Mouse (Mus musculus): Measurements from ENCODE around the gene Tiam2. TPM values are rescaled to one million over a fixed set of nuclear protein-coding genes. Genes with fewer than 3 reads are reported as not detected.

Gene Tiam2
- polyA plus RNA-seq, 1 experiment from 2014 or later: 3.2 TPM

GRCm38 (mm10) chr17:3457914-3458681 lies 131.7 kb downstream of the Tiam2 start:
- Histone ChIP-seq H3K4me1 (ENCODE audit: control insufficient read depth, insufficient read depth, low read length) (no peaks in the 10 kb centered on the region), H3K27me3 (ENCODE audit: control insufficient read depth, insufficient read depth, low read length) (no peaks in the 10 kb centered on the region), H3K4me3 (ENCODE audit: low read depth, low read length) (no peak overlapping the region), H3K27ac (ENCODE audit: low read depth, low read length) (no peak overlapping the region), H3K9me3 (ENCODE audit: control insufficient read depth, low read length) (no peaks in the 10 kb centered on the region), H3K36me3 (ENCODE audit: control insufficient read depth, insufficient read depth, low read length) (no peaks in the 10 kb centered on the region), H3K9ac (ENCODE audit: low read length) (no peak overlapping the region), H3K4me2 (ENCODE audit: low read depth) (no peak overlapping the region)
- 58% methylated on average over 2 of the region's 2 CpGs for WGBS
- ATAC-seq (ENCODE audit: insufficient read depth, low FRiP score, low TSS enrichment) (no peak), DNase-seq (ENCODE audit: low spot score) (no peak)

GRCm38 (mm10) chr17:3465861-3466260 lies 139.5 kb downstream of the Tiam2 start:
- Histone ChIP-seq H3K27ac (ENCODE audit: low read depth, low read length) (no peak overlapping the region), H3K4me2 (ENCODE audit: low read depth) (no peak overlapping the region), H3K4me3 (ENCODE audit: low read depth, low read length) (no peak overlapping the region), H3K4me1 (ENCODE audit: control insufficient read depth, insufficient read depth, low read length) (no peaks in the 10 kb centered on the region), H3K27me3 (ENCODE audit: control insufficient read depth, insufficient read depth, low read length) (no peaks in the 10 kb centered on the region), H3K36me3 (ENCODE audit: control insufficient read depth, insufficient read depth, low read length) (no peaks in the 10 kb centered on the region), H3K9me3 (ENCODE audit: control insufficient read depth, low read length) (no peaks in the 10 kb centered on the region), H3K9ac (ENCODE audit: low read length) (no peak overlapping the region)
- 82% methylated on average over 4 of the region's 4 CpGs for WGBS
- DNase-seq (ENCODE audit: low spot score): no peak
- ATAC-seq (ENCODE audit: insufficient read depth, low FRiP score, low TSS enrichment): no peak

GRCm38 (mm10) chr17:3466681-3467080 lies 140.3 kb downstream of the Tiam2 start:
- no peak overlapping the region for H3K4me3 ChIP-seq (ENCODE audit: low read depth, low read length)
- no peaks in the 10 kb centered on the region for H3K27me3 ChIP-seq (ENCODE audit: control insufficient read depth, insufficient read depth, low read length)
- H3K4me1 ChIP-seq (ENCODE audit: control insufficient read depth, insufficient read depth, low read length): no peaks in the 10 kb centered on the region
- no peaks in the 10 kb centered on the region for H3K36me3 ChIP-seq (ENCODE audit: control insufficient read depth, insufficient read depth, low read length)
- no peaks in the 10 kb centered on the region for H3K9me3 ChIP-seq (ENCODE audit: control insufficient read depth, low read length)
- no peak for ATAC-seq (ENCODE audit: insufficient read depth, low FRiP score, low TSS enrichment)
- no peak for DNase-seq (ENCODE audit: low spot score)
- H3K27ac ChIP-seq (ENCODE audit: low read depth, low read length): no peak overlapping the region
- 94% methylated on average over 3 of the region's 3 CpGs for WGBS
- H3K4me2 ChIP-seq (ENCODE audit: low read depth): no peak overlapping the region
- H3K9ac ChIP-seq (ENCODE audit: low read length): no peak overlapping the region

GRCm38 (mm10) chr17:3467636-3468324 lies 141.4 kb downstream of the Tiam2 start:
- H3K9ac ChIP-seq (ENCODE audit: low read length): no peak overlapping the region

GRCm38 (mm10) chr17:3472018-3472417 lies 145.6 kb downstream of the Tiam2 start:
- DNase-seq (ENCODE audit: low spot score) (no peak), ATAC-seq (ENCODE audit: insufficient read depth, low FRiP score, low TSS enrichment) (no peak)
- Histone ChIP-seq H3K36me3 (ENCODE audit: control insufficient read depth, insufficient read depth, low read length) (no peaks in the 10 kb centered on the region; the same call in 1 of the 2 replicates), H3K27ac (ENCODE audit: low read depth, low read length) (no peak overlapping the region), H3K4me2 (ENCODE audit: low read depth) (no peak overlapping the region), H3K4me3 (ENCODE audit: low read depth, low read length) (no peak overlapping the region), H3K4me1 (ENCODE audit: control insufficient read depth, insufficient read depth, low read length) (no peaks in the 10 kb centered on the region), H3K27me3 (ENCODE audit: control insufficient read depth, insufficient read depth, low read length) (no peaks in the 10 kb centered on the region), H3K9ac (ENCODE audit: low read length) (no peak overlapping the region), H3K9me3 (ENCODE audit: control insufficient read depth, low read length) (no peaks in the 10 kb centered on the region)
- 86% methylated on average over 6 of the region's 6 CpGs for WGBS

More at GRCm38 (mm10) chr17:3467636-3468324, 141.4 kb downstream of the Tiam2 start:
- H3K9me3 ChIP-seq (ENCODE audit: control insufficient read depth, low read length): no peaks in the 10 kb centered on the region
- H3K36me3 ChIP-seq (ENCODE audit: control insufficient read depth, insufficient read depth, low read length): no peaks in the 10 kb centered on the region; the same call in 1 of the 2 replicates
- no peak overlapping the region for H3K4me2 ChIP-seq (ENCODE audit: low read depth)
- H3K4me1 ChIP-seq (ENCODE audit: control insufficient read depth, insufficient read depth, low read length): no peaks in the 10 kb centered on the region
- ATAC-seq (ENCODE audit: insufficient read depth, low FRiP score, low TSS enrichment): peak; percentile 48
- H3K27ac ChIP-seq (ENCODE audit: low read depth, low read length): no peak overlapping the region
- DNase-seq (ENCODE audit: low spot score): no peak
- H3K4me3 ChIP-seq (ENCODE audit: low read depth, low read length): no peak overlapping the region
- no peaks in the 10 kb centered on the region for H3K27me3 ChIP-seq (ENCODE audit: control insufficient read depth, insufficient read depth, low read length)
- 62% methylated on average over 8 of the region's 8 CpGs for WGBS

GRCm38 (mm10) chr17:3476546-3476945 lies 150.2 kb downstream of the Tiam2 start:
- Histone ChIP-seq H3K4me2 (ENCODE audit: low read depth) (no peak overlapping the region), H3K36me3 (ENCODE audit: control insufficient read depth, insufficient read depth, low read length) (no peaks in the 10 kb centered on the region; the same call in 1 of the 2 replicates), H3K4me1 (ENCODE audit: control insufficient read depth, insufficient read depth, low read length) (no peaks in the 10 kb centered on the region), H3K9me3 (ENCODE audit: control insufficient read depth, low read length) (no peaks in the 10 kb centered on the region), H3K27ac (ENCODE audit: low read depth, low read length) (no peak overlapping the region), H3K9ac (ENCODE audit: low read length) (no peak overlapping the region), H3K4me3 (ENCODE audit: low read depth, low read length) (no peak overlapping the region), H3K27me3 (ENCODE audit: control insufficient read depth, insufficient read depth, low read length) (no peaks in the 10 kb centered on the region)
- DNase-seq (ENCODE audit: low spot score) (no peak), ATAC-seq (ENCODE audit: insufficient read depth, low FRiP score, low TSS enrichment) (no peak)
- WGBS: 92% methylated on average over 2 of the region's 2 CpGs

GRCm38 (mm10) chr17:3481576-3482575 lies 155.5 kb downstream of the Tiam2 start:
- no peak overlapping the region for H3K27ac ChIP-seq (ENCODE audit: low read depth, low read length)
- H3K36me3 ChIP-seq (ENCODE audit: control insufficient read depth, insufficient read depth, low read length): no peaks in the 10 kb centered on the region
- H3K4me2 ChIP-seq (ENCODE audit: low read depth): no peak overlapping the region
- no peaks in the 10 kb centered on the region for H3K4me1 ChIP-seq (ENCODE audit: control insufficient read depth, insufficient read depth, low read length)
- H3K4me3 ChIP-seq (ENCODE audit: low read depth, low read length): no peak overlapping the region
- no peaks in the 10 kb centered on the region for H3K27me3 ChIP-seq (ENCODE audit: control insufficient read depth, insufficient read depth, low read length)
- DNase-seq (ENCODE audit: low spot score): no peak
- ATAC-seq (ENCODE audit: insufficient read depth, low FRiP score, low TSS enrichment): no peak
- H3K9me3 ChIP-seq (ENCODE audit: control insufficient read depth, low read length): no peaks in the 10 kb centered on the region
- WGBS: 73% methylated on average over 7 of the region's 7 CpGs
- H3K9ac ChIP-seq (ENCODE audit: low read length): no peak overlapping the region

- H3K9me3 ChIP-seq (ENCODE audit: control insufficient read depth, low read length): no peaks in the 10 kb centered on the region
- WGBS: 91% methylated on average over 8 of the region's 8 CpGs
- no peak overlapping the region for H3K9ac ChIP-seq (ENCODE audit: low read length)
- no peak overlapping the region for H3K4me2 ChIP-seq (ENCODE audit: low read depth)
- no peak for ATAC-seq (ENCODE audit: insufficient read depth, low FRiP score, low TSS enrichment)
- no peak overlapping the region for H3K4me3 ChIP-seq (ENCODE audit: low read depth, low read length)
- no peaks in the 10 kb centered on the region for H3K27me3 ChIP-seq (ENCODE audit: control insufficient read depth, insufficient read depth, low read length)
- no peak overlapping the region for H3K27ac ChIP-seq (ENCODE audit: low read depth, low read length)
- H3K36me3 ChIP-seq (ENCODE audit: control insufficient read depth, insufficient read depth, low read length): no peaks in the 10 kb centered on the region
- no peaks in the 10 kb centered on the region for H3K4me1 ChIP-seq (ENCODE audit: control insufficient read depth, insufficient read depth, low read length)
- no peak for DNase-seq (ENCODE audit: low spot score)
These were observed 156.7 kb downstream of the Tiam2 start for GRCm38 (mm10) chr17:3483091-3483490.

Measured in neural tube, embryonic 11.5 days (tissue).